Mouse (Mus musculus): ENCODE results near the gene Sec61g. TPM values are rescaled to one million over a fixed set of nuclear protein-coding genes. Genes with fewer than 3 reads are reported as not detected.

Gene Sec61g
- total RNA-seq, 2 experiments from 2014 or later = 2.9 to 3.4 TPM

Other genes starting within 250 kb of the Sec61g start
- 1 to 10 TPM; 7.6 to 7.7 TPM for gene Egfr, start 243.7 kb upstream of the Sec61g start, total RNA-seq (2021)